Mouse (Mus musculus) ES-CJ7 (cell line): ENCODE results near the gene Dars.

Experiments
- DNase-seq: peaks from one replicate; pipeline ENCODE4 v3.0.0; 2011; ENCODE audit warnings: low read depth, low spot score

The Dars gene

GRCm38 (mm10) chr1:128416584-128417532 lies at the start of gene Dars:
Gene Dars (minus strand): TSS chr1:128417368.
- peak; percentile 98 for DNase-seq

- no peak for DNase-seq
Measured at GRCm38 (mm10) chr1:128466828-128467227, 49.7 kb upstream of the Dars start.

GRCm38 (mm10) chr1:128463478-128463877 lies 46.3 kb upstream of the Dars start:
- no peak for DNase-seq

- no peak for DNase-seq
Measured at GRCm38 (mm10) chr1:128462389-128462788, 45.2 kb upstream of the Dars start.

- no peak for DNase-seq
Measured at GRCm38 (mm10) chr1:128460780-128461179, 43.6 kb upstream of the Dars start.

- DNase-seq: peak; percentile 85
Measured at GRCm38 (mm10) chr1:128459439-128459838, 42.3 kb upstream of the Dars start.

- DNase-seq: peak; percentile 40
Measured at GRCm38 (mm10) chr1:128459011-128459410, 41.8 kb upstream of the Dars start.

GRCm38 (mm10) chr1:128456844-128457445 lies 39.8 kb upstream of the Dars start:
- no peak for DNase-seq

- no peak for DNase-seq
Measured at GRCm38 (mm10) chr1:128456271-128456670, 39.1 kb upstream of the Dars start.

GRCm38 (mm10) chr1:128452210-128452609 lies 35.0 kb upstream of the Dars start:
- DNase-seq: no peak

GRCm38 (mm10) chr1:128451183-128451582 lies 34.0 kb upstream of the Dars start:
- DNase-seq: no peak

GRCm38 (mm10) chr1:128447206-128447902 lies 30.2 kb upstream of the Dars start:
- no peak for DNase-seq

GRCm38 (mm10) chr1:128443890-128444839 lies 27.0 kb upstream of the Dars start:
- no peak for DNase-seq

- DNase-seq: no peak
Measured at GRCm38 (mm10) chr1:128441129-128441473, 23.9 kb upstream of the Dars start.

- DNase-seq: no peak
Measured at GRCm38 (mm10) chr1:128440386-128441128, 23.4 kb upstream of the Dars start.

- DNase-seq: no peak
Measured at GRCm38 (mm10) chr1:128439618-128440017, 22.4 kb upstream of the Dars start.

GRCm38 (mm10) chr1:128438526-128438925 lies 21.4 kb upstream of the Dars start:
- DNase-seq: no peak

GRCm38 (mm10) chr1:128437276-128437675 lies 20.1 kb upstream of the Dars start:
- DNase-seq: peak; percentile 77

- no peak for DNase-seq
Measured at GRCm38 (mm10) chr1:128436015-128436414, 18.8 kb upstream of the Dars start.

GRCm38 (mm10) chr1:128435551-128435950 lies 18.4 kb upstream of the Dars start:
- DNase-seq: no peak
